Mouse (Mus musculus) stomach, postnatal 0 days (tissue): ENCODE measurements around the gene Tmem150c. TPM values are rescaled to one million over a fixed set of nuclear protein-coding genes. Genes with fewer than 3 reads are reported as not detected.
A peak's percentile ranks its signal among the peaks of the same experiment; 100 is the strongest.

ENCODE experiments used
- ATAC-seq: fragments of 200-750 bp; cut with Nextera tagmentation; 2 replicates; pipeline ENCODE4 v1.8.0; 2017; ENCODE audit not compliant: low FRiP score, low TSS enrichment
- DNase-seq: peaks from one replicate; pipeline ENCODE4 v3.0.0-alpha.2; 2016; ENCODE audit warnings: low spot score
- H3K27ac ChIP-seq: fragments of 300-500 bp; sonication (generic); replicated peaks from 2 replicates; pipeline ENCODE4 v1.5.1; 2014; ENCODE audit warnings: mild to moderate bottlenecking, control low read depth
- H3K27me3 ChIP-seq: fragments of 300-500 bp; sonication (generic); 2 replicates; pipeline ENCODE4 v1.6.1; 2014; ENCODE audit warnings: low read length; ENCODE audit not compliant: control insufficient read depth, insufficient read depth
- H3K36me3 ChIP-seq: fragments of 300-500 bp; sonication (generic); 2 replicates; pipeline ENCODE4 v1.6.1; 2014; ENCODE audit warnings: low read length, mixed read lengths; ENCODE audit not compliant: control insufficient read depth, insufficient read depth
- H3K4me1 ChIP-seq: fragments of 300-500 bp; sonication (generic); replicated peaks from 2 replicates; pipeline ENCODE4 v1.6.1; 2014; ENCODE audit warnings: antibody characterized with exemption; ENCODE audit not compliant: control insufficient read depth, insufficient read depth
- H3K4me2 ChIP-seq: fragments of 300-500 bp; sonication (generic); replicated peaks from 2 replicates; pipeline ENCODE4 v1.6.1; 2014; ENCODE audit warnings: low read depth, mild to moderate bottlenecking, control low read depth, moderate library complexity
- H3K4me3 ChIP-seq: fragments of 300-500 bp; sonication (generic); 2 replicates; pipeline ENCODE4 v1.5.1; 2014; ENCODE audit warnings: low read depth, low read length, control low read depth
- H3K9ac ChIP-seq: fragments of 300-500 bp; sonication (generic); 2 replicates; pipeline ENCODE4 v1.6.1; 2014; ENCODE audit warnings: mild to moderate bottlenecking, low read length, control low read depth, mixed read lengths
- H3K9me3 ChIP-seq: fragments of 300-500 bp; sonication (generic); 2 replicates; pipeline ENCODE4 v1.6.1; 2016; ENCODE audit warnings: low read length; ENCODE audit not compliant: control insufficient read depth
- CTCF ChIP-seq: IDR thresholded peaks from 2 replicates; pipeline ENCODE4 v1.5.1; 2016; ENCODE audit warnings: antibody characterized with exemption, low read depth, mild to moderate bottlenecking, moderate library complexity
- EP300 ChIP-seq: optimal IDR thresholded peaks from 2 replicates; pipeline ENCODE3; 2016; ENCODE audit warnings: antibody characterized with exemption
- whole genome bisulfite sequencing: fragments of 180-500 bp; shearing (Covaris S2); extraction: QIAGEN DNeasy Blood & Tissue Kit; methylation state at CpG from one replicate; pipeline ENCODE4 v1.1.7; 2014; 5-methylcytosine and 5-hydroxymethylcytosine counted together
- polyA plus RNA-seq: library from polyadenylated mRNA; unstranded; fragments of >200 nt; fragmentation: Nextera tagmentation; extraction: Ambion mirVana; gene quantifications from 2 replicates; pipeline ENCODE4 v1.2.1, GENCODE M21; 2015

The Tmem150c gene
- polyA plus RNA-seq, 1 experiment from 2014 or later = 2.4 TPM

DNA sequence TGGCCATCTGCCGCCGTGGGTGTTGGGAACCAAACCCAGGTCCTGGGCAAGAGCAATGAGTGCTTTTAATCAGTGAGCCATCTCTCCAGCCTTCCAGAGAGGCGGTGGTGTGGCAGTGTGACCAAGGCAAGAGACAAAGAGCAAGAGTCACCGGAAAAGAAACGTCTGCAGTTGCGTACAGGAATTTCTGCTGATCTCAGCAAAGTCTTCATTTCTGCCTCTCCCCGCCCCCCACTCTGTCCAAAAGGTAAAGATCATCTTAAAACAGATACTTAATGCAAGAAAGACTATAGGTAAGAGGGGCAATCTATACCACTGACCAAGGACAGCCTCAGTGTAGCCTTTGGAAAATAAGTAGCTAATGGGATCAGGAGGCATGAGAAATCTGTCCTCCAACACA is 14.8 kb downstream of the Tmem150c start:
- no peaks in the 10 kb centered on the region for H3K9me3 ChIP-seq
- no peaks in the 10 kb centered on the region for H3K4me1 ChIP-seq
- TF ChIP-seq EP300 (no peak), CTCF (no peak)
- H3K36me3 ChIP-seq = no peaks in the 10 kb centered on the region
- WGBS = 81% methylated on average over 7 of the region's 7 CpGs
- no peak for ATAC-seq
- H3K4me3 ChIP-seq = no peak overlapping the region
- no peak overlapping the region for H3K4me2 ChIP-seq
- H3K27me3 ChIP-seq = no peaks in the 10 kb centered on the region
- H3K27ac ChIP-seq = no peak overlapping the region
- no peak for DNase-seq
- no peak overlapping the region for H3K9ac ChIP-seq

DNA sequence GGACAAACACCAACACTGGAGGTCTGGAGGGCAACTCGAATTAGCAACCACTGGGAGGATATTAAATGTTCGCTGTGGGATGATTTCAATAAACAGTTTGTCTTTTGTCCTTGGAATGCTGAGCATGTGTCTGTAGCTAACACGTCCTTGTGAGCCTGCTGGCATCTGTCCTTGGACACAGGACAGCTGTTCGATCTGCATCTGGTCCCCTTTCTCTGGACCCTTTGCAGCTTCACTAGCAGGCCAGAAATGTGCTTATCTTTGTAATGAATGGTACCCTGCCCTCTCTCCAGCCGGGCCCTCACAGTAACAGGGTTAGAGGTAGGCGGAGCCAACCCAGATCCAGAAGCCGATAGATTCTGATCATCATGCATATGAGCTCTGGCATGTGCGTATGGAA is 32.3 kb downstream of the Tmem150c start:
- ATAC-seq (no peak), DNase-seq (no peak)
- no peak overlapping the region for H3K9ac ChIP-seq
- no peaks in the 10 kb centered on the region for H3K36me3 ChIP-seq
- 31% methylated on average over 8 of the region's 8 CpGs for WGBS
- TF ChIP-seq CTCF (no peak), EP300 (no peak)
- H3K4me2 ChIP-seq = no peak overlapping the region
- H3K9me3 ChIP-seq = no peaks in the 10 kb centered on the region
- no peak overlapping the region for H3K4me3 ChIP-seq
- no peak overlapping the region for H3K27ac ChIP-seq
- no peaks in the 10 kb centered on the region for H3K4me1 ChIP-seq
- H3K27me3 ChIP-seq = no peaks in the 10 kb centered on the region

- Histone ChIP-seq H3K36me3 (no peaks in the 10 kb centered on the region), H3K4me3 (no peak overlapping the region), H3K9me3 (no peaks in the 10 kb centered on the region), H3K4me1 (no peaks in the 10 kb centered on the region), H3K27me3 (no peaks in the 10 kb centered on the region), H3K9ac (no peak overlapping the region), H3K27ac (no peak overlapping the region), H3K4me2 (no peak overlapping the region)
- TF ChIP-seq EP300 (no peak), CTCF (no peak)
- no peak for ATAC-seq
- 78% methylated on average over 12 of the region's 12 CpGs for WGBS
- DNase-seq = no peak
Observed at GRCm38 (mm10) chr5:100125409-100126123, 34.0 kb downstream of the Tmem150c start.

DNA sequence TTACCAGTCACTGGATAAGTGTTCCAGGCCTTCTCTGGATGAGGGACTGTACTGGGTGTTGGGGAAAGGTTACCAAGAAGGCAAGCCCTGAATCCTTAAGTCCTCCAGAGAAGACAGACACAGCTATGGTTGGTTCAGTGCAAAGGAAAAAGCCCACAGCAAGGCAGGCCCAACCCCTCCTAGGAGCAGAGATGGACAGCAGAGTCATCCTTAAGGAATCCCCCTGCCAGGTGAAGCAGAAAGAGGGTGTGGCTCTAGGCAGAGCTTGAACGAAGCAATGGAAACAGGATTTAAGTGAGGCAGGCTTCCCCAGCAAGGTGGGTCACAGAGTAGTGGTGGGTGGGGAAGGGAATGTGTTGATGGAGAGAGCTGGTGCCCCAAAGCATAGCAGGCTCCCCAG is 35.1 kb downstream of the Tmem150c start:
- no peak for TF ChIP-seq CTCF
- TF ChIP-seq EP300 = no peak
- no peaks in the 10 kb centered on the region for H3K9me3 ChIP-seq
- H3K4me2 ChIP-seq = no peak overlapping the region
- no peaks in the 10 kb centered on the region for H3K4me1 ChIP-seq
- 29% methylated on average over 1 of the region's 1 CpGs for WGBS
- H3K36me3 ChIP-seq = no peaks in the 10 kb centered on the region
- no peaks in the 10 kb centered on the region for H3K27me3 ChIP-seq
- H3K27ac ChIP-seq = no peak overlapping the region
- H3K9ac ChIP-seq = no peak overlapping the region
- H3K4me3 ChIP-seq = no peak overlapping the region
- no peak for DNase-seq
- ATAC-seq = no peak

DNA sequence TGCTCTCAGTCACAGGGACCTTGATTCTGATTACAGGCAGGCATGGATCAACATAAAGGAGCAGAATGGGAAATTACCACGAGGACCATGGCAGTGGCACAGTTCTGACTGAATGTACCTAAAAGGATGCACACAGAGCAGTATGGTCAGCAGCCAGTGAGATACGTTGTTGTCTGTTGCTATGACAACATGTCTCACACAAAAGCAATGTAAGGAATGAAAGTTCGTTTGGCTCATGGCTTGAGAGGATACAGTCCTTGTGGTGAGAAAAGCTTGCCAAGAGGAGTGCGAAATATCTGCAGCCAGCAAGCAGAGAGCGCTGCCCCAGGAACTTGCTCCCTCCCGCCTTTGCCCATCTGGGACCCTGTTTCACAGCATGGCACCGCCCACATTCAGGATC is 36.3 kb downstream of the Tmem150c start:
- DNase-seq (no peak), ATAC-seq (no peak)
- no peaks in the 10 kb centered on the region for H3K36me3 ChIP-seq
- no peaks in the 10 kb centered on the region for H3K27me3 ChIP-seq
- H3K4me1 ChIP-seq = no peaks in the 10 kb centered on the region
- no peak overlapping the region for H3K4me2 ChIP-seq
- no peak overlapping the region for H3K27ac ChIP-seq
- no peak overlapping the region for H3K4me3 ChIP-seq
- WGBS = 55% methylated on average over 7 of the region's 7 CpGs
- no peak for TF ChIP-seq EP300
- TF ChIP-seq CTCF = no peak
- no peaks in the 10 kb centered on the region for H3K9me3 ChIP-seq
- no peak overlapping the region for H3K9ac ChIP-seq

DNA sequence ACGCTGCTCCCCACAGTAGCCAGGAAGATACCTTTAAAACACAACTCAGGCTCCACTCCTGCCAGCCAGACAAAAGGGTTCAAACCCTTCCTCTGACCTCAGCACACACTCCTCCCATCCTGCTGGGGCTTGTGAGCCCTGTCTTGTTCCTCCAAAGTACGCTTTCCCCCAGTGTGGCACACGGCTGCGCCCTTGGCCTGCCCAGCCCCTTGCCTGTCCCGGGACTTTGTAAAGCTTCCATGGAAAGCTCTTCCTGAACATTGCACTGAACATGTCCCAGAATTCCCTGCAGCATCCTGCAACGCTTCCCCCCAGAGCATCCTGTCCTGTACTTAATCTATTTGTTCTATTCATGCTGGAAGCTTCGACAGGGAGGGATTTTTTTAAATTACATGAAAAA is 38.4 kb downstream of the Tmem150c start:
- ATAC-seq = no peak
- Histone ChIP-seq H3K4me2 (peak overlapping the region; percentile 34), H3K4me1 (no peaks in the 10 kb centered on the region), H3K27me3 (no peaks in the 10 kb centered on the region), H3K9me3 (no peaks in the 10 kb centered on the region), H3K36me3 (no peaks in the 10 kb centered on the region), H3K4me3 (no peak overlapping the region), H3K27ac (no peak overlapping the region), H3K9ac (no peak overlapping the region)
- TF ChIP-seq EP300 (no peak), CTCF (no peak)
- DNase-seq = no peak
- 34% methylated on average over 7 of the region's 7 CpGs for whole genome bisulfite sequencing
